Mouse (Mus musculus): ENCODE measurements at regions not wholly inside any gene's neighbourhood (a gene's known extent, or its start where the extent isn't known, plus 50 kb on each side); places are given as distances from the start of the nearest gene placed in this dataset.
"Not testable (repeated sequence)": the region's sequence is repeated elsewhere in the genome, so short reads cannot be mapped to it uniquely, and the experiment has no call there.

GRCm38 (mm10) chr4:101366905-101367679 lies 52.0 kb upstream of the Ak4 start:
- peak; percentile 56; the same call in 1 of the 2 replicates for ATAC-seq (ENCODE audit: extremely low read depth, insufficient number of reproducible peaks, low FRiP score, poor library complexity, severe bottlenecking)

GRCm38 (mm10) chr4:101365299-101365698 lies 53.8 kb upstream of the Ak4 start:
- no peak for ATAC-seq (ENCODE audit: extremely low read depth, insufficient number of reproducible peaks, low FRiP score, poor library complexity, severe bottlenecking)

- no peak for ATAC-seq (ENCODE audit: extremely low read depth, insufficient number of reproducible peaks, low FRiP score, poor library complexity, severe bottlenecking)
Measured at GRCm38 (mm10) chr4:101364716-101365115, 54.4 kb upstream of the Ak4 start.

- ATAC-seq (ENCODE audit: extremely low read depth, insufficient number of reproducible peaks, low FRiP score, poor library complexity, severe bottlenecking), result not testable (repeated sequence)
Measured at GRCm38 (mm10) chr4:101363231-101363630, 55.8 kb upstream of the Ak4 start.

- ATAC-seq (ENCODE audit: extremely low read depth, insufficient number of reproducible peaks, low FRiP score, poor library complexity, severe bottlenecking), result no peak
Measured at GRCm38 (mm10) chr4:101361779-101362178, 57.3 kb upstream of the Ak4 start.

- ATAC-seq (ENCODE audit: extremely low read depth, insufficient number of reproducible peaks, low FRiP score, poor library complexity, severe bottlenecking), result no peak
Measured at GRCm38 (mm10) chr4:101360296-101360695, 58.8 kb upstream of the Ak4 start.

- ATAC-seq (ENCODE audit: extremely low read depth, insufficient number of reproducible peaks, low FRiP score, poor library complexity, severe bottlenecking), result no peak
Measured at GRCm38 (mm10) chr4:101359119-101359518, 60.0 kb upstream of the Ak4 start.

GRCm38 (mm10) chr4:101358525-101358924 lies 60.6 kb upstream of the Ak4 start:
- no peak for ATAC-seq (ENCODE audit: extremely low read depth, insufficient number of reproducible peaks, low FRiP score, poor library complexity, severe bottlenecking)

- no peak for ATAC-seq (ENCODE audit: extremely low read depth, insufficient number of reproducible peaks, low FRiP score, poor library complexity, severe bottlenecking)
Measured at GRCm38 (mm10) chr4:101357923-101358322, 61.2 kb upstream of the Ak4 start.

GRCm38 (mm10) chr4:101356954-101357891 lies 61.9 kb upstream of the Ak4 start:
- ATAC-seq (ENCODE audit: extremely low read depth, insufficient number of reproducible peaks, low FRiP score, poor library complexity, severe bottlenecking), result peak; percentile 89

- peak; percentile 2; the same call in 1 of the 2 replicates for ATAC-seq (ENCODE audit: extremely low read depth, insufficient number of reproducible peaks, low FRiP score, poor library complexity, severe bottlenecking)
Measured at GRCm38 (mm10) chr4:101356093-101356953, 62.8 kb upstream of the Ak4 start.

GRCm38 (mm10) chr4:101355431-101356092 lies 63.5 kb upstream of the Ak4 start:
- no peak for ATAC-seq (ENCODE audit: extremely low read depth, insufficient number of reproducible peaks, low FRiP score, poor library complexity, severe bottlenecking)

- no peak for ATAC-seq (ENCODE audit: extremely low read depth, insufficient number of reproducible peaks, low FRiP score, poor library complexity, severe bottlenecking)
Measured at GRCm38 (mm10) chr4:101354951-101355350, 64.1 kb upstream of the Ak4 start.

- no peak for ATAC-seq (ENCODE audit: extremely low read depth, insufficient number of reproducible peaks, low FRiP score, poor library complexity, severe bottlenecking)
Measured at GRCm38 (mm10) chr4:101354086-101354855, 64.8 kb upstream of the Ak4 start.

GRCm38 (mm10) chr4:101352178-101352577 lies 66.9 kb upstream of the Ak4 start:
- ATAC-seq (ENCODE audit: extremely low read depth, insufficient number of reproducible peaks, low FRiP score, poor library complexity, severe bottlenecking), result no peak

- ATAC-seq (ENCODE audit: extremely low read depth, insufficient number of reproducible peaks, low FRiP score, poor library complexity, severe bottlenecking), result no peak
Measured at GRCm38 (mm10) chr4:101351716-101352115, 67.4 kb upstream of the Ak4 start.

GRCm38 (mm10) chr4:101350656-101351055 lies 68.4 kb upstream of the Ak4 start:
- no peak for ATAC-seq (ENCODE audit: extremely low read depth, insufficient number of reproducible peaks, low FRiP score, poor library complexity, severe bottlenecking)

GRCm38 (mm10) chr4:101350222-101350621 lies 68.9 kb upstream of the Ak4 start:
- no peak for ATAC-seq (ENCODE audit: extremely low read depth, insufficient number of reproducible peaks, low FRiP score, poor library complexity, severe bottlenecking)
